Mouse (Mus musculus): ENCODE data around the gene Lzic.
"Not testable (repeated sequence)": the region's sequence is repeated elsewhere in the genome, so short reads cannot be mapped to it uniquely, and the experiment has no call there.

The Lzic gene

GRCm38 (mm10) chr4:149485053-149485824, at the start of gene Lzic, which contains the start of gene Nmnat1:
Gene Lzic, plus strand, starts transcription at chr4:149485229.
Gene Nmnat1, minus strand, starts transcription at chr4:149485202.
- DNase-seq = peak; percentile 93

- no peak for DNase-seq
Measured at GRCm38 (mm10) chr4:149440576-149440975, 44.5 kb upstream of the Lzic start.

- no peak for DNase-seq
Measured at GRCm38 (mm10) chr4:149442436-149442835, 42.6 kb upstream of the Lzic start.

GRCm38 (mm10) chr4:149444465-149444864, 40.6 kb upstream of the Lzic start:
- no peak for DNase-seq

GRCm38 (mm10) chr4:149444964-149445701, 39.9 kb upstream of the Lzic start:
- DNase-seq = peak; percentile 89

- DNase-seq = no peak
Measured at GRCm38 (mm10) chr4:149445868-149446267, 39.2 kb upstream of the Lzic start.

- no peak for DNase-seq
Measured at GRCm38 (mm10) chr4:149446309-149446708, 38.7 kb upstream of the Lzic start.

- DNase-seq = no peak
Measured at GRCm38 (mm10) chr4:149450636-149451035, 34.4 kb upstream of the Lzic start.

GRCm38 (mm10) chr4:149453656-149454055, 31.4 kb upstream of the Lzic start:
- DNase-seq = peak; percentile 49

GRCm38 (mm10) chr4:149454263-149454662, 30.8 kb upstream of the Lzic start:
- DNase-seq = no peak

GRCm38 (mm10) chr4:149454879-149455278, 30.1 kb upstream of the Lzic start, which contains the start of gene Rbp7:
Gene Rbp7, minus strand, starts transcription at chr4:149454978.
- DNase-seq = no peak

GRCm38 (mm10) chr4:149457163-149457562, 27.9 kb upstream of the Lzic start:
- not testable (repeated sequence) for DNase-seq

- peak; percentile 65 for DNase-seq
Measured at GRCm38 (mm10) chr4:149457831-149458430, 27.1 kb upstream of the Lzic start.

- no peak for DNase-seq
Measured at GRCm38 (mm10) chr4:149458526-149458925, 26.5 kb upstream of the Lzic start.

GRCm38 (mm10) chr4:149459425-149459824, 25.6 kb upstream of the Lzic start:
- DNase-seq = no peak

- DNase-seq = not testable (repeated sequence)
Measured at GRCm38 (mm10) chr4:149460475-149460874, 24.6 kb upstream of the Lzic start.

GRCm38 (mm10) chr4:149461579-149462304, 23.3 kb upstream of the Lzic start:
- no peak for DNase-seq

- no peak for DNase-seq
Measured at GRCm38 (mm10) chr4:149462305-149462971, 22.6 kb upstream of the Lzic start.

- no peak for DNase-seq
Measured at GRCm38 (mm10) chr4:149463435-149463950, 21.5 kb upstream of the Lzic start.

- no peak for DNase-seq
Measured at GRCm38 (mm10) chr4:149469557-149469956, 15.5 kb upstream of the Lzic start.

GRCm38 (mm10) chr4:149475096-149475495, 9.9 kb upstream of the Lzic start:
- DNase-seq = no peak

- DNase-seq = no peak
Measured at GRCm38 (mm10) chr4:149477078-149477477, 8.0 kb upstream of the Lzic start, which contains the start of gene Tmem274. Gene Tmem274, plus strand, starts transcription at chr4:149477378.
